Mouse (Mus musculus): ENCODE measurements at regions not wholly inside any gene's neighbourhood (a gene's known extent, or its start where the extent isn't known, plus 50 kb on each side); places are given as distances from the start of the nearest gene placed in this dataset.

- DNase-seq (ENCODE audit: low read depth, low spot score), result no peak
Measured at GRCm38 (mm10) chr17:49215281-49215680, 212.9 kb upstream of the Mocs1 start.

GRCm38 (mm10) chr17:49219512-49220197 lies 208.5 kb upstream of the Mocs1 start:
- DNase-seq (ENCODE audit: low read depth, low spot score), result no peak

GRCm38 (mm10) chr17:49223212-49223611 lies 204.9 kb upstream of the Mocs1 start:
- DNase-seq (ENCODE audit: low read depth, low spot score), result no peak

- no peak for DNase-seq (ENCODE audit: low read depth, low spot score)
Measured at GRCm38 (mm10) chr17:49223651-49224050, 204.5 kb upstream of the Mocs1 start.

- DNase-seq (ENCODE audit: low read depth, low spot score), result no peak
Measured at GRCm38 (mm10) chr17:49225255-49226015, 202.7 kb upstream of the Mocs1 start.

- no peak for DNase-seq (ENCODE audit: low read depth, low spot score)
Measured at GRCm38 (mm10) chr17:49226016-49226400, 202.2 kb upstream of the Mocs1 start.

GRCm38 (mm10) chr17:49231287-49231686 lies 196.9 kb upstream of the Mocs1 start:
- no peak for DNase-seq (ENCODE audit: low read depth, low spot score)

- DNase-seq (ENCODE audit: low read depth, low spot score), result no peak
Measured at GRCm38 (mm10) chr17:49240097-49240496, 188.1 kb upstream of the Mocs1 start.

- no peak for DNase-seq (ENCODE audit: low read depth, low spot score)
Measured at GRCm38 (mm10) chr17:49243419-49243818, 184.7 kb upstream of the Mocs1 start.

- no peak for DNase-seq (ENCODE audit: low read depth, low spot score)
Measured at GRCm38 (mm10) chr17:49245013-49245412, 183.1 kb upstream of the Mocs1 start.

GRCm38 (mm10) chr17:49247215-49247614 lies 180.9 kb upstream of the Mocs1 start:
- DNase-seq (ENCODE audit: low read depth, low spot score), result no peak

- no peak for DNase-seq (ENCODE audit: low read depth, low spot score)
Measured at GRCm38 (mm10) chr17:49250726-49251537, 177.2 kb upstream of the Mocs1 start.

GRCm38 (mm10) chr17:49252271-49252670 lies 175.9 kb upstream of the Mocs1 start:
- DNase-seq (ENCODE audit: low read depth, low spot score), result no peak

- no peak for DNase-seq (ENCODE audit: low read depth, low spot score)
Measured at GRCm38 (mm10) chr17:49258496-49258895, 169.7 kb upstream of the Mocs1 start.

- DNase-seq (ENCODE audit: low read depth, low spot score), result no peak
Measured at GRCm38 (mm10) chr17:49262394-49262793, 165.8 kb upstream of the Mocs1 start.

GRCm38 (mm10) chr17:49266343-49266742 lies 161.8 kb upstream of the Mocs1 start:
- DNase-seq (ENCODE audit: low read depth, low spot score), result peak; percentile 6

- no peak for DNase-seq (ENCODE audit: low read depth, low spot score)
Measured at GRCm38 (mm10) chr17:49269943-49270342, 158.2 kb upstream of the Mocs1 start.

GRCm38 (mm10) chr17:49272661-49273448 lies 155.3 kb upstream of the Mocs1 start:
- no peak for DNase-seq (ENCODE audit: low read depth, low spot score)

- DNase-seq (ENCODE audit: low read depth, low spot score), result no peak
Measured at GRCm38 (mm10) chr17:49274936-49275335, 153.2 kb upstream of the Mocs1 start.

- no peak for DNase-seq (ENCODE audit: low read depth, low spot score)
Measured at GRCm38 (mm10) chr17:49275421-49275820, 152.7 kb upstream of the Mocs1 start.

GRCm38 (mm10) chr17:49275916-49276315 lies 152.2 kb upstream of the Mocs1 start:
- DNase-seq (ENCODE audit: low read depth, low spot score), result no peak

GRCm38 (mm10) chr17:49278541-49278940 lies 149.6 kb upstream of the Mocs1 start:
- no peak for DNase-seq (ENCODE audit: low read depth, low spot score)

All from A20 (cell line).